Mouse (Mus musculus): ENCODE data around the gene Apeh.

Apeh gene

DNA sequence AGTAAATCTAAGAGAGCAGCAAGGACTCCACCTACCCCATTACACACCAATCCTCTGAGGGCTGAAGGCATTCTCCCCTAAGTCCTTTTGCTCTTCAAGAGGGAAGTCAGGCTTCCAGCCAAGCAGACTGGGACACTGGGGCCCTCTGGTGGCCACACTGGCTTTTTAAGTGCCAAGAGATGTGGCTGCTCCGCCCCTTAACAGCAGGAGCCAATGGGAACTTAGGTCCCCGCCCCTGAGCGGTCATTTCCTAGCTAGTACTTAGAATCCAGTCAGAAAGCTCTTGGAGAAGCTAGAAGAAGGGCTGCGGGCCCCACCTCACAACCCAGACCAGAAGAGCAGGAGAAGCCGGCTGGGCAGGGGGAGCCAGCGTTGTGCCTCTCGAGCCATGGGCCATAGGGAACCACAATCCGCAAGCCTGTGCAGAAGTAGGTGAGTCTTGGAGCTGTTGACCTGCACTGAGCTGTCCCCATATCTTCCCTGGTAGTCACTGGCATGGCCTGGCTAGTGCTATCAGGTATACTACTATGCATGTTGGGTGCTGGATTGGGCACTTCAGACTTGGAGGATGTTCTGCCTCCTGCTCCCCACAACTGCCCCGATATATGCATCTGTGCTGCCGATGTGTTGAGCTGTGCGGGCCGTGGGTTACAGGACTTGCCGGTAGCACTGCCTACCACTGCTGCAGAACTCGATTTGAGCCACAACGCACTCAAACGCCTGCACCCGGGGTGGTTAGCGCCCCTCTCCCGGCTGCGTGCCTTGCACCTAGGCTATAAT is 41.3 kb downstream of the Apeh start, which contains the start of gene Amigo3:
Gene Amigo3, plus strand, starts transcription at position 275 of the 780 bp plus-strand sequence.
- CTCF ChIA-PET = interaction anchor here (0.5 to 7.1 kb wide), 76 partner anchors 8 to 499 kb away, joined by 3 to 139 read pairs (median 4); partner anchors contain the start of genes Apeh (in 2 of the 4), Mst1r (in 2 of the 4), Amt (in 1 of the 4) and Cdhr4 (in 1 of the 4)
- POLR2A ChIA-PET = interaction anchor here (0.5 to 4.7 kb wide), 92 partner anchors 8 to 469 kb away, joined by 3 to 43 read pairs (median 4); partner anchors contain the start of genes Apeh (in 3 of the 4), Inka1 (in 3 of the 4), Ip6k1 (in 3 of the 4) and Dag1 (in 2 of the 4)

DNA sequence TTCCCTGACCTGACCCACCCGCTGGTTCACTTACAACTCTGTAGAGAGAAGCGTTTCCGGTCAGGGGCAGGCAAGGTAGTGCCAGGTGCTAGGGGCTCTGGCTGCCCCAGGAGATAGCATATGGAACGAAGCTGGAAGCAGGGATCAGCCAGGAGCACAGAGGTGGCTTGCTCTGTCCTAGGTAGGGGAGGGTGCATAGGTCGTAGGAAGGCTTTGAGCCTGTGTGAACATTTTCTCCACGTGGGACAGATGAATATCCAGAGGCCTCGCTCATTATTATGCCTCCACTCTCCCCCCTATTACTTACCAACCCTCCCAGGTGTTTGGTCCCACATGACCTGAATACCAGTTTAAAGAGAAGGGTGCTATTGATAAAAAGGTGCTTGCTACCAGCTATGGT is 42.0 kb downstream of the Apeh start:
- ChIA-PET POLR2A (interaction anchor here in 3 of 4 experiments (0.5 to 4.7 kb wide), 58 partner anchors 7 to 470 kb away, joined by 3 to 43 read pairs (median 4); partner anchors contain the start of genes Ip6k1 (in 3 of the 3), Dag1 (in 2 of the 3), Mst1r (in 2 of the 3) and Apeh (in 1 of the 3)), CTCF (interaction anchor here (0.6 to 7.1 kb wide), 40 partner anchors 7 to 440 kb away, joined by 3 to 139 read pairs (median 6); partner anchors contain the start of genes Apeh (in 2 of the 4), Mst1r (in 2 of the 4), Cdhr4 (in 1 of the 4) and Dag1 (in 1 of the 4))

DNA sequence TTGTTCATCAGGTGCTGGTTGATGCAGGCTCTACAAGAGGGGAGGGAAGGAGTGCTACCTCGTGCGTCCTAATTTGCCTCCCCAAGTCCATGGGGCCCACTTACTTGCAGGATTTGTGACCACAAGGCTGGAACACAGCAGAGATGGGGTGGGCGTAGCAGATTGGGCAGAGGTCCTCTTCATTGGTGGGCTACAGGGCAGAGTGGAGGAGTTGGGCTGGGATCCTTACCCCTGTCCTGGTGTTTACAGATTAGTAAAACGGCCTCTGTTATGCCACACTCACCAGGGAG is 42.5 kb downstream of the Apeh start:
- ChIA-PET POLR2A (interaction anchor here in 2 of 4 experiments (0.8 to 4.7 kb wide), 6 partner anchors 7 to 203 kb away, joined by 3 to 43 read pairs (median 15); partner anchors contain the start of gene Mst1r (in 1 of the 2)), CTCF (interaction anchor here in 2 of 4 experiments (0.7 to 7.1 kb wide), 8 partner anchors 11 to 527 kb away, joined by 3 to 139 read pairs (median 18); partner anchors contain the start of gene Mst1r (in 1 of the 2))

DNA sequence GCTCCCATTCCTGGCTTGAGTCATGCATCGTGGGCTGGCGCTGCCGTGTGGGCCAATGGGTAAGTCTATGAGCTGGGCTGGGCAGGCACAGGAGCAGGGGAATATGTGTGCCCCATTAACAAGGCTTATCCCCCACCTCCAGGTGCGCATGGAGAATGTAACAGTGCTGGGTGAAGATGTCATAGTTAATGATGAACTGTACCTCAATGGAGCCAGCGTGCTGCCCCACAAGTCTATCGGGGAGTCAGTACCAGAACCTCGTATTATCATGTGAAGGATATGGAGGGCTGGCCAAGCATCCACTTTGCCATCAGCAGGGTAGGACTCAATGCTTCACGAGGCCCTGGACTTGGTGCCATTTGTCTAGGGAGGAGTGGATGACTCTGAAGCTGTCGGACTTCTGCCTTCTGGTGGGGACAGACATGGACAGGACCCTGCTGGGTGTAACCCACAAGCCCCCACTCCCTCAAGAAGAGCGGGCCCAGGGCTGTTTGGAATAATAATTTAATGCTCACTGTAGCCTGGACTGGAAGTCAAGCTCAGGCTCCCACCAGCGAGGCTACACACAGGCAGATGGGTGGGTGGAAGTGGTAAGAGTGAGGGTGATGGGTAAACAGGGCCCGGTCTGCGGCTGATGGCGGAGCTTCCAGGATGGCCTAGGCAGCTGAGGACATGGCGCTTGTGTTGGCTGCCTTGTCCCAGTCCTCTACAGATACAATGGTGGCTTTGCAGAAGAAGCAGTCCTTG is 43.0 kb downstream of the Apeh start:
- POLR2A ChIA-PET = interaction anchor here in 2 of 4 experiments (0.6 to 4.7 kb wide), 3 partner anchors 43 to 150 kb away, joined by 3 to 43 read pairs (median 4); partner anchors contain the start of gene Mst1r (in 1 of the 2)
- CTCF ChIA-PET = interaction anchor here in 2 of 4 experiments (0.7 to 7.1 kb wide), 7 partner anchors 12 to 527 kb away, joined by 3 to 139 read pairs (median 18); partner anchors contain the start of gene Mst1r (in 1 of the 2)

DNA sequence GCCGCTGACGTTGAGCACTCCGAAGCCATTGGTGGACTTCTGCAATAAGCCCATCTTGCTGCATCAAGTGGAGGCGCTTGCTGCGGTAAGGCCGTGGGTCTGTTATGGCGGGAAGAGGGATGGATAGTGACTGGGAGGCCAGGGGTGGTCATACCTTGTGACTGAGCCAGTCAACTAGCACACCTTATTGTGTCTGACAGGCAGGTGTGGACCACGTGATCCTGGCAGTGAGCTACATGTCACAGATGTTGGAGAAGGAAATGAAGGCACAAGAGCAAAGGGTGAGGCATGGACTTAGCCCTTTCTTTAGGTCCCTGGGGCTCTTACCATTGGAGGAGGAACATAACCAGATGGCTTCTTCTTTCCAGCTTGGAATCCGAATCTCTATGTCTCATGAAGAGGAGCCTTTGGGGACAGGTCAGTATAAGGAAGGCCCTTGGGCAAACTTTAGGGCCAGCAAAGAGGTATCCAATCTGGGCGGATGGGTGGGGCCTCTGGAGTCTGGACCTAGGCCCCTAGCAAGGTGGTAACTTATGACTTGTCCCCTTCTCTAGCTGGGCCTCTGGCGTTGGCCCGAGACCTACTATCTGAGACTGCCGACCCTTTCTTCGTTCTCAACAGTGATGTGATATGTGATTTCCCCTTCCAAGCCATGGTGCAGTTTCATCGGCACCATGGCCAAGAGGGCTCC is 44.7 kb downstream of the Apeh start:
- POLR2A ChIA-PET = interaction anchor here in 3 of 4 experiments (0.5 to 2.6 kb wide), 23 partner anchors 8 to 1838 kb away, joined by 3 to 12 read pairs (median 5); partner anchors contain the start of genes Ip6k1 (in 2 of the 3), Mon1a (in 1 of the 3) and Mst1 (in 1 of the 3)
- CTCF ChIA-PET = interaction anchor here in 2 of 4 experiments (1.0 to 2.0 kb wide), 5 partner anchors 11 to 148 kb away, joined by 3 to 6 read pairs (median 5); partner anchors contain the start of gene Mst1r (in 1 of the 2)

DNA sequence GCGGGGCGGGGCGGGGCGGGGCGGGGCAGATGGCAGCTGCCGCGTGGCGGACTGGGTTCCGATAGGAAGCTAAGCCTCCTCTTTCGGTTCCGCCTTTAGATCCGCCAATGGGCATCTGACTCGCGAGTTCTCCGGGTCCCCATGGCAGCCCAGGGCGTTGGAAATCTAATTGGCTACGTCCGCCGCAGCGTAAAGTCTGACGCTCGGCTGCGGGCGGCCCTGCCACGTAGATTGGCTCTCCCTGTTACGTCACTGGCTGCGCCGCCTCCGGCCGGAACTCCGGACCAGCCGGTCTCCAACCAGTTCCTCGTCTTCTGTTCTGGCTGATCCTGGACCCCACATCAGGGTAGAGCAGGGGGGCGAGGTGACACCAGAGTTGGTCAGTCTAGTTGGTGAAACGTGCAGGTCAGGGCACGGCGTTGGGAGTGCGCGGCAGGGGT is 45.4 kb downstream of the Apeh start, which contains the start of gene Gmppb:
Gene Gmppb, plus strand, starts transcription at position 227 of the 440 bp plus-strand sequence.
- CTCF ChIA-PET = interaction anchor here in 3 of 4 experiments (1.0 to 2.0 kb wide), 9 partner anchors 11 to 148 kb away, joined by 3 to 9 read pairs (median 5); partner anchors contain the start of gene Mst1r (in 1 of the 3)
- POLR2A ChIA-PET = interaction anchor here in 3 of 4 experiments (0.6 to 2.6 kb wide), 41 partner anchors 8 to 422 kb away, joined by 3 to 12 read pairs (median 4); partner anchors contain the start of genes Ip6k1 (in 2 of the 3), Apeh (in 1 of the 3), Gm20662 (in 1 of the 3) and Mon1a (in 1 of the 3)

DNA sequence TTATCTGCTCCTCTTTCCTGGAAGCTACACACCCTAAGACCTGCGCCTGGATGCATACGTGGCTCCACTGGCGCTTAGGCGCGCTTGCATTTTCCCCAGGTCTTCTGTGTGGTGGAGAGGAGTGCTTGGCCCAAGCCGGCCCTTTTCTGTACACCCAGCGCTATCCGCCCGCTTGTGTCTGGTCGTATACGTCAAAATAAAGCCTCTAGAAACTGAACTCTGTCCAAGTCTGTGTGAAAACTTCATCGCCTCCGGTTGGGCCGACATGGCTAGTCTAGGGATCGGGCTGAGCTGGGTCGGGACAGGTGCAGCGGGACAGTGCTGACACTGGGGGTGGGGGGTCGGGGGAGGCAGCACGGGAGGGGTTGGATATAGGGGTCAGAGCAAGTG is 45.8 kb downstream of the Apeh start:
- ChIA-PET CTCF (interaction anchor here (1.0 to 2.0 kb wide), 10 partner anchors 10 to 147 kb away, joined by 3 to 9 read pairs (median 5); partner anchors contain the start of gene Mst1r (in 1 of the 4)), POLR2A (interaction anchor here in 3 of 4 experiments (0.6 to 2.6 kb wide), 40 partner anchors 9 to 422 kb away, joined by 3 to 12 read pairs (median 4); partner anchors contain the start of genes Apeh (in 2 of the 3), Ip6k1 (in 2 of the 3), Gm20662 (in 1 of the 3) and Mon1a (in 1 of the 3))

DNA sequence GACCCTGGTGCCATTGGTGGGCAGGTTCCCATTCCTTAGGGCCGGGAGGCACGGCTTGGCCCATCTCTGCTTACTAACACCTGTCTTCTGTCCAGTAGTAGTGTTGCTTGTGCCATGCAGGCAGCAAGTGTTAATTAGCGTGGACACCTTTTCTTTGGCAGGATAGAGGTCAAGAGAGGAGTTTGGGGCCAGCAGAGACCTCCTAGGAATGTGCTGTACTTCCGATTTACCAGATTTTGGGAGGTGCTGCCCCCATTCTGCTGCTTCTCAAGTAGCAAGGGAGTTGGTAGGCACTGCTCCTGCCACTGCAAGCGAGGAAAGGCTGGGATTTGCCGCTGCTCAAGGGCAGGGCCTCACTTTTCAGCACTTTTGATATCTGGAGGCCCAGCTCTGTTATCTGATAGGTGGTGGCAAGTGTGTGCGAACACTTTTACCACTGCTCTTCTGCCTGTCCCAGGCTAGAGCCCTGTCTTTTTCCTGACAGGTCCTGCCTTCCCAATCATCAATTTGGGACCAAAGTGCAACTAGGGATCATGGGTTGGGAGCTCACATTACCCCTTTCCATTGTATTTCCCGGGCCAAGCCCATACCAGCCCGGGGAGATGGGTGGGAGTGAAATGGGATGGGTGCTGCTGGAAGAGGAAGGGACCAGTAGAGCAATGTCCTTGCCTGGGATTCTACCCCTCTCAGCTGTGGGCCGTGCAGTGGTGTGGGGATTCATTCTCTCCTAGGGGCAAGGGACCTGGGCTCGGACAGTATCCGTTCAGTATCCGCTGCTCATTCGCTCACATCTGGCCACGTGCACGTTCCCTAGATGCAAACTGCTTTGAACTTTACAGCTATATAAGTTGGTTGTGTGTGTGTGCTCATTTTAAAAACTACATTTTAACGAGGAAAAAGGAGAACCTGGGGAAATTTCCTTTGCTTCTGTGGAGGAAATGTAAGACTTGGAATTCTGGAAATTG is 46.5 kb downstream of the Apeh start:
- CTCF ChIA-PET = interaction anchor here (1.0 to 1.7 kb wide), 5 partner anchors 18 to 147 kb away, joined by 3 to 6 read pairs (median 4); no protein-coding TSS in a partner anchor
- POLR2A ChIA-PET = interaction anchor here in 3 of 4 experiments (0.7 to 2.6 kb wide), 29 partner anchors 8 to 260 kb away, joined by 3 to 12 read pairs (median 4); partner anchors contain the start of genes Ip6k1 (in 3 of the 3), Apeh (in 1 of the 3), Gm20662 (in 1 of the 3) and Mst1r (in 1 of the 3)

DNA sequence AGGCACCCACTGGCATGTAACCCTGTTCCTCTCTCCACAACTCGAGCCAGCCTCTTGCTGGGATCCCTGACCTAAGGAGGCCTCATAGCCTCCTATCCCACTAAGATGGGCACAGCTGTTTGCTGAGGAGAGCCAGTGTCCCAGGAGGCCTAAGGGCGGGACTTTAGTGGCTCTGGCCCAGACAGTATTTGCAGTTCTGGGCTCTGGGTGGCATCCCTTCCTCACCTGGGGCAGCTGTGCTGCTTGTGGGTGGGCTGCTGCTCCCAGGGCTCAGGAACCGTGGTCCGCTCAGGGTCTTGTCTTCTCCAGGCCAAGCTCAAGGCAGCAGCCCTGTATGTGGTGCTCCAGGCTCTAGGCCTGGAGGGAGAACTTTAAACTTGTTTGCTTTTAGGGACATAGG is 47.8 kb downstream of the Apeh start:
- CTCF ChIA-PET = interaction anchor here in 2 of 4 experiments (0.5 to 1.7 kb wide), 3 partner anchors 11 to 154 kb away, joined by 3 to 4 read pairs (median 3); no protein-coding TSS in a partner anchor
- POLR2A ChIA-PET = interaction anchor here in 2 of 4 experiments (0.9 to 2.4 kb wide), 4 partner anchors 11 to 44 kb away, joined by 3 to 5 read pairs (median 4); partner anchors contain the start of gene Ip6k1 (in 1 of the 2)

DNA sequence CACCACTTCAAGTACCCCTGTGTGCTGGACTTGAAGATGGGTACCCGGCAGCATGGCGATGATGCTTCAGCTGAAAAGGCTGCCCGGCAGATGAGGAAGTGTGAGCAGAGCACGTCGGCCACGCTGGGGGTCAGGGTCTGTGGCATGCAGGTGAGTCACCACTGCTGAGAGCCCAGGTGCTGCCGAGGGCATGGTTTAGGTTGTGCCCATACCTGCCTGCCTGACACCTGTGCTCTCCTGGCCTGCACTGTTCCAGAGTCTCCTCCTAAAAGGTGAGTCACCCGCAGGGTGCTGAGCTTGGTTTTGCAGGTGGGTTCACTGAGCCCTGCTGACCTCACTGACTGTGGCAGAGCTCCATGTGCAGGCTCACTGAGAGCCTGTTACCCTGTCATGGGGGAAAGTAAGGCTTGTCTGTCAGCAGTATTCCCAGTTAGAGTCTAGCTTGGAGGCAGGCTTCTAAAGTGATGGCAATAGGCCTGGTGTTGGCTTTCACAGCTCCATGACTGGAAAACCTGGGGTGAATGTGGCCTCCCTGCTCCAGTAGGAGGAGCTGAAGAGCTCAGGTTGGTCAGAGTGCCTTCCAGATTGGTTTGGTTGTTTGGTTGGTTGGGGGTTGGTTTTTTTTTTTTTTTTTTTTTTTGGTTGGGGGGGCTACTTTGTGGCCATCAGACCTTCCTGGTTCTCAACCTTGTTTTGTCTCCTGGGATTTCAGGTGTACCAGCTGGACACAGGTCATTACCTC is 49.5 kb downstream of the Apeh start:
- CTCF ChIA-PET = interaction anchor here (0.5 to 1.9 kb wide), 73 partner anchors 9 to 1199 kb away, joined by 3 to 28 read pairs (median 4); partner anchors contain the start of genes Cdhr4 (in 2 of the 4), Amigo3 (in 1 of the 4), Apeh (in 1 of the 4) and Inka1 (in 1 of the 4)
- POLR2A ChIA-PET = interaction anchor here (0.5 to 3.2 kb wide), 41 partner anchors 8 to 1225 kb away, joined by 3 to 26 read pairs (median 4); partner anchors contain the start of genes Amigo3 (in 2 of the 4), Ip6k1 (in 2 of the 4), Gnai2 (in 1 of the 4) and Inka1 (in 1 of the 4)
